Mouse (Mus musculus): ENCODE data around the gene Ccdc47.

DNA sequence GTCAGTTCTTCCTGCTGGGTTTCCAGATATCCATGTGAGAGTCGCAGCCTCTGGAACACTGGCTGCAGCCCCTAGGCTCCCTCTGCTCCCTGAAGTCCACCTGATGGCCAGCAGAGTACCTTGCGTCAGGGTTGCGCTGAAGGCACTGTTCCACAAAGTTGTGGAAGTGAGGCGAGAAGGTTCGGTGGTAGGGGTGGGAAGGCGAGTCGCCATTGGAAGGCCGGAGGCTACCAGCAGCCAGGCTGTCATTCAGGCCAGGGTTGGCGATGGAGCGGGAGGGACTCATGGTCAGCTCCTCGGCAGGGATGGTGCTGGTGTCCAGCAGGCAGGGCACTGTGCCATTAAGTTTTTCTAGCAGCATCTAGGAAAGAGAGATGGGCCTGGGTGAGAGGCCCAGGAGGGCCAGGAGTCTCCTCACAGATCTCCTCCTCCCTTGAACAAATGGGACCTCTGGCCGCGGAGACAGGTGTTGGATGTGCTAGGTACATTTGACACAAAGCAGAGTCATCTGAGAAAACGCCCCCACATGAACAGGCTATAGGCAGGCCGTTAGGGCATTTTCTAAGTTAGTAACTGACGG, 51.5 kb downstream of the Ccdc47 start:
- no peak for TF ChIP-seq CTCF (IDR thresholded peaks at IDR 0.05; ENCODE audit: insufficient read depth, low read depth, low read length)
- no peak for TF ChIP-seq POLR2A (IDR thresholded peaks at IDR 0.05; ENCODE audit: insufficient read depth, low read depth, low read length)

Data from olfactory bulb, adult 2 months (tissue).